Mouse (Mus musculus) stomach, adult 2 months (tissue): ENCODE results near the gene Nono. TPM values are rescaled to one million over a fixed set of nuclear protein-coding genes. Genes with fewer than 3 reads are reported as not detected.

ENCODE experiments used
- polyA plus RNA-seq: library from polyadenylated mRNA; depleted of rRNA; stranded (reverse); fragments of >200 nt; gene quantifications from 2 replicates; pipeline ENCODE4 v1.2.3, GENCODE M21; 2012; rRNA removed

Gene Nono
- 15.4 and 23.1 TPM in 2 replicates for polyA plus RNA-seq

DNA sequence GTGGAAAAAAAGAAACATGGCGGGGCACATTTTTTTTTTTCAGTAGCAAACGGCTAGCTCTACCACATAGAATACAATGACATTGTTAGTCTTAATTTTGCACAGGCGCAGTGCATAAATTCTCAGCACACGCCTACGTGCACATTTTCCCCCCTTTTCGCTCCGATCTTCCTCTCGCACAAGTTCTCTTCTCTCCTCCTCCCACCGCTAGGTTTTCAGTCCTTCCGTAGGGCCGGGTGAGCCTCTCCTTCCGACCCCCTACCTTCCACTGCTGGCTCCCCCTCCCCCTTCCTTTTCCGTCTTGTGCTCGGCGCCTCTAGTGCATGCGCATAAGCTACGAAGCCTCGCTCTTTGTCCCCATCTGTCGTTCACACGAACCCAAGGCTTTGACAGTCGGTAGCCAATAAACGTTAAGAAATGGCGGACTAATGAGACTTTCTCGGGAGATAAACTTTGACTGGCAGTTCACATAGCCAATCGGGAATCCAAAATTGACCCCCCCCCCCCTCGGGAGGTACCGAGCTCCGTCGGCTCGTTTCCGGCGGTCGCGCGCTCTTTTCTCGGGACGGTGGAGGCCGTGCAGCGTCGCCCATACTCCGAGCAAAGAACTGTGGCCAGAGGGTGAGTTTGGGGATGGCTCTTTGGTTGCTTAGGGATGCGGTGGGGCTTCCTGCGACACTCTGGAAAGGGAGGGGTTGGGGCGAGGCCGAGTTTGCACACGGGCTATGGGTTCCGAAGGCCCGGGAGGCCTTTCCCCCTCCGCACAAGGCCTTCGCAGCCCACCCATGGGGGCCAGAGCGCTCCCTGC is at the start of gene Nono:
Nono (plus strand) TSS at position 177 of the 808 bp plus-strand sequence.

GRCm38 (mm10) chrX:101420700-101421095 is 8.4 kb upstream of the Nono start, which contains the start of gene Zmym3:
TSS of gene Zmym3 (minus strand) at chrX:101420849.

GRCm38 (mm10) chrX:101448886-101449475 is 19.9 kb downstream of the Nono start, which contains the start of gene Itgb1bp2:
TSS of gene Itgb1bp2 (plus strand) at chrX:101449088.

Other genes starting within 250 kb of the Nono start
- 8.0 and 9.5 TPM in 2 replicates for gene Snx12, start 206.8 kb upstream of the Nono start, polyA plus RNA-seq
- gene Foxo4, start 174.8 kb upstream of the Nono start, polyA plus RNA-seq, result 18.8 and 20.8 TPM in 2 replicates
- not detected in 2 replicates for gene Gm614, start 165.3 kb upstream of the Nono start, polyA plus RNA-seq
- gene Il2rg, start 161.1 kb upstream of the Nono start, polyA plus RNA-seq, result 1.7 and 2.7 TPM in 2 replicates
- not detected in 2 replicates for gene Gm20489, start 160.3 kb upstream of the Nono start, polyA plus RNA-seq
- gene Med12, start 155.3 kb upstream of the Nono start, polyA plus RNA-seq, result 97.4 and 143 TPM in 2 replicates
- gene Nlgn3, start 130.2 kb upstream of the Nono start, polyA plus RNA-seq, result 0.04 and 0.11 TPM in 2 replicates
- 193 and 219 TPM in 2 replicates for gene Gjb1, start 52.9 kb upstream of the Nono start, polyA plus RNA-seq
- 7.0 TPM in 2 replicates for gene Zmym3, start 8.5 kb upstream of the Nono start, polyA plus RNA-seq
- gene Itgb1bp2, start 19.8 kb downstream of the Nono start, polyA plus RNA-seq, result 0.92 and 2.8 TPM in 2 replicates
- gene Taf1, start 103.4 kb downstream of the Nono start, polyA plus RNA-seq, result 0.13 and 0.36 TPM in 2 replicates
- gene Ogt, start 210.7 kb downstream of the Nono start, polyA plus RNA-seq, result 3.6 and 8.0 TPM in 2 replicates